Mouse (Mus musculus): Measurements from ENCODE around the gene Dhrs3.

The Dhrs3 gene

DNA sequence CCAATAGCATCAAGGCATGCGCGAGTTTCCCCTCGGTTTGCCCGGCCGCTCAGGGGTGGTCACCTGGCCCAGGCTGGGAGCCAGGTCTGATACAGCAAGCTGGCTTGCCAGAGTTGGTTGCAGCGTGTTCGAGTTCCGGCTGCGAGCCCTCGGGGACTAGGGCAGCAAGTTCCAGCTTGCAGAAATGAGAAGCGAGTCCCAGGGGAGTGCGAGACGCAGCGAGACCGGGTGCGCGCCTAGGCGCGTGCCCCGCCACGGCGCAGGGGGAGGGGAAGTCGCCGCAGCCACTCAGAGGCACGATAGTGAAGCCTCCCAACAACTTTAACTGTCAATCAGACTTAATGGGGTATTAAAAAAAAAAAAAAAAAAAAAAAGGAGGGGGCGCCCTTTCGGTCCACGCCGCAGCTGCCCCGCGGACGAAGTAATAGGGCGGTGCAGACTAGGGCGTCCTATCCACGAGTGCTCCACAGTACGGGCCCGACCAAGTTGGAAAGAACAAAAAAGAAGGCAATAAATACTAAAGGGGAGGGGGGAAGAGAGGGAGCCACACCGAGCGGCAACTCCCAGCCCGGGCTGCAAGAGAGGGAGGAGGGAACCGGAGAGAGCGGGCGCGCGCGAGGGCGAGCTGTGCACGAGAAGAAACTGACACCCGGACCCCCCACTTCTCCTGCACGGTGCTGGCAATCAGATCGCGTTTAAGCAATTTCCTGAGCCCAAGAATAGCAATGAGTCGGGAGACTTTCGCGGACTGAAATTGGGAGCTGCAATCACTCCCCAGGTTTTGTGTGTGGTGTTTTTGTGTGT, at the start of gene Dhrs3:
Gene Dhrs3 (plus strand): TSS at position 695 of the 804 bp plus-strand sequence.
- DNase-seq (ENCODE audit: extremely low spot score), result peak; percentile 86

DNA sequence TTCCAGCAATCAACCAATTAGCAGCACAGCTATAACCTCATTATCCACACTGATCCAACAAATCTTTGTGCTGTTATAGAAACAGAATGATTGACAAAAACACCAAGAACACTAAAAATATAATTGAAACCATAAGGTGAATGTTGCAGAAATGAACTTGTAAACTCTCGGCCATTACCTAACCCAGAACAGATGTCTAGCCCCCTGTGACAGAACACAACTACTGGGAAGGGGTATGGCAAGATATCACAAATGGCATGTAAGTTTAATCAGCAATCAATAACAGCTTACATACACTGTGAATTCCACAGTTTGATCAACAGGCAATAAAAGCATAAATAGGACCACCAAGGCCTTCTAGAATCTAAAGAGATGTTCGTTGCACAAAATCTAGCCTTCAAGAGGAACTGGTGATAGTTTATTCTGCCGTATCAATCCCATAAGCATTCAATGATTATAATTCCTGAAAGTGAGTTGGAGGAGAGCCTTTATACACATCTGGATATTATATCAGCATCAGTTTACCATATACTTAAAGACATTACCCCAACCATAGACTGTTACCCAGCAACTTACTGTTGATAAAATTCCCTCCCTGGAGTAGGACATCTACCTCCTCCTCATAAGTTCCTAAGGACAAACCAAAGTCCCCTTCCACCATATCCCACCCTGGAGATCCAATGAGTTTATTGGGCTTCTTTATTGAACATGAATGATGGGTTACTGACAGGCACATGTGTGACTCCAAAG, 30.7 kb upstream of the Dhrs3 start:
- no peak for DNase-seq (ENCODE audit: extremely low spot score)

DNA sequence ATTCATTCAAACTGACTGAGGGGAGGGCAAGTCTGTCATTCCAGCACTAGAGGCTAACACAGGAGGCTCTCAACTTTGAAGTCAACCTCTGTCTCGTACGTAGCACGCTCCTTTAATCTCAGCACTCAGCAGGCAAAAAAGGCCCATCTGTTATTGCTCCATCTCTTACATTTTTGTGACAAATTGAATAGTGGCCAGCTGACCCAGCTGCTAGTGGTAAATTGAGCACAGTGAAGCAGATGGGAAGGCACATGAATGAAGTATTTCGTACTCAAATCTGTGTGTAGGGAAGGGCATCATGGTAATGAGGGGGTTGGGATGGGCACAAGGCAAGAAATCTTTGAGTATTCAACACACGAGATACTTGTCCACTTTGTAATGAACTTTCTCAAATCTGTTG, 24.7 kb upstream of the Dhrs3 start:
- no peak for DNase-seq (ENCODE audit: extremely low spot score)

DNA sequence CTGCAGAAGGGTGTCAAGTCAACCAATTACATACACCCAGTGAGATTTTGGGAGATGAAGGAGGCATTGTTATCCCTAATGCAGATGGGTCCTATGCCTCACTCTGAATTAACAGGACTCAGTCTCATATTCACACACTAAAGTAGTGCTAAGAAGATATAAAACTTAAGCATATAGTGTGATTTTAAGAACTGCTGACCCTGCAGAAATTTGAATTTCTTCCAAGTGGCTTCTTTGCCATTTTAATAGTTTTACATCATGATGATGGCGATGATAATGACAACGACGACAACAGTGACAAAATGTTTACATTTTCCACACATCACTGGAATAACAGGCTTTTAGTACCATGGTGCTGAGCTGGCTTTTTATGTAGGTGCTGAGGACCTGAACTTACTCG, 24.0 kb upstream of the Dhrs3 start:
- no peak for DNase-seq (ENCODE audit: extremely low spot score)

DNA sequence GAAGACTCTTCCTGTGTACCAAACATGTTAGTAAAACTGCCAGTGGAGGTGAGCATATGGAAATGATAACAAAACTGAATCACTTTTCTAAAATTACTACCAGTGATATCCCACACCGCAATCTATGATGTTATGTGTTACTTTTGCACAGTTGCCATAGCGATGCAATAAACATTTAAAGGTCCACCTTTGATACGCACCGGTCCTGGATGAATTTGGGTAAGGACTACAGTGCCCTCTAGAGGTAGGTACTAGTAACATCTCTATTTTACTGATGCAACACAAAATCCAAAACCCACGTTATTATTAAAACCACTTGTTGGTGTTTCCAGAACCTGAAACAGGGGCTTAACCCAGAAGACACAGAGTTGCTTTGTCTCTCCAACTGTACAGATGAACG, 19.7 kb upstream of the Dhrs3 start:
- no peak for DNase-seq (ENCODE audit: extremely low spot score)

DNA sequence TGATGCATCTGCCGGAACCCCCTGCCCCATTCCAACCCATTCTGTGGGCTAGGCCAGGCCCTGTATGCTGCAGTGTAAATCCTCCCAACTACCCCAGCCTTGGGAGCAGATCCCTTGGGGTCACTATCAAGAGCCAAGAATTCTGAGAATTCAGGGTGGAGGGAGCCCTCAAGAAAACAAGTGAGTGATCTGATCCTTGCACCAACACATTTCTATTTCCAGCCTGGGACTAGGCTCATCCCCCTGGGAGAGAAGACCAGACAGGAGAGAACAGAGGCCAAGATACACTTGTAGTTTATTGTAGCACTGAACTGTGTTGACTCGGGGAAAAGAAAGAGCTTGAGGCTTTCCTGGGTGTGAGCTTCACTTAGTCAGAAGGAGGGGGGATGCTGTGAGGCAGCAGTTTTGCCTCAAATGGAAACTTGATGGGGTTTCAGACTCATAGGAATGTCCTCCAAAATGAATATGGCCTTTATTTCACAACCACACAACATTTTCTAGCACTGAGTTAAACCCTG, 17.0 kb upstream of the Dhrs3 start:
- no peak for DNase-seq (ENCODE audit: extremely low spot score)

DNA sequence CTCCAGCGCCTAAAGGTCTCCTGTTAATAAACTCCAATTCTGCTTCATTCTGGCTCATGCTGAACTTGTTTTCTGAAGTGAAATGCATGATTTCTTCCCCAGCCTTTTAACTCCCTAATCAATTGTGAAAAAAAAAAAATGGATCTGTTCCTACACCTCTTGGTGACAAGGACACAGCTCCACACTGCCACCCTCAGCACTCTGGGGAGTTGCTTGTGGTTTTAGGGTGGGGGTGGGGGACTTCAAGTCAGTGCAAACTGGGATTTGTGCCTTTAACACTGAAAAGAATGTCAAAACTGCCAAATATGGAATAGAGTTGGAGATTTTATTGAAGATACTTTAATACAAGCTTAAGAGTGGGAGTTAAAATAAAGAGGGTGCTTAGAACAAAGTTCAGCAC, 13.1 kb upstream of the Dhrs3 start:
- DNase-seq (ENCODE audit: extremely low spot score), result no peak

DNA sequence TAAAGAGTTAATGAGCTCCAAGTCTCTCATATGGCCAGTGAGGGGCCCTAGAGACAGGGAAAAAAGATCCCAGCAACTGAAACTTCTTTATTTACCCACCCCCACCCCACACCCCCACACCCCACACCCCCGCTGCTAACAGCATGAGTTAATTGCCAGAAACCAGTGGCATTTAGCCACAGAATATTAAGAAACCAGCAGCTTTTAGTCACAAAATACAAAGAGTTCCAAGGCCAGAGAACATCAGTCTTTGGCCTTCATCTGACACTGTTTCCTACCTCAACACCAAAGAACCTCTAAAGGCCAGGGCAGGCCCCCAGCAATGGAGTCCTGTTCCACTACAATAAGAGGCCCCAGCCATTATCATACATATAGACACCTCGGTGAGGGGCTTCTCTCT, 11.3 kb upstream of the Dhrs3 start:
- no peak for DNase-seq (ENCODE audit: extremely low spot score)

DNA sequence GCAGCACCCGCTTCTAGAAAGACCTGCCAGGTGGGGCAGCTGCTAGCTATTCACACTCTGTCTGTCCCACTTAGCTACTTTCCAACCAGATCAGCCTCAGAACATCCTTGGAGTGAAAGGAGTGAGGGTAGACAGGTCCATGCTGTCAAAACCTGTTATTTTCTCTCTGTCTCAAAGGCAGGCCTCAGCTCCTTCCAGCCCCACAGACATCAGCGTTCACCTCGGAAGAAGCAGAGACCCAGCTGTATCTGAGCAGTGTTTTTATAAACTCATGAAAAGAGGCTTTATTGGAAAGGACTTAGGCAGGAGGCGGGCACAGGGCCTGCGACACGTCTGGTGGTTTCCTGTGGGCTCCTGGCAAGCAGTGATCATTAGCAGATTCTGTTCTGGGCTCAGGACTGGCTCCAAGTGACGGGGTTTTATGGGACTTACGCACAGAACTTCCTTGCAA, 9.7 kb upstream of the Dhrs3 start:
- no peak for DNase-seq (ENCODE audit: extremely low spot score)

DNA sequence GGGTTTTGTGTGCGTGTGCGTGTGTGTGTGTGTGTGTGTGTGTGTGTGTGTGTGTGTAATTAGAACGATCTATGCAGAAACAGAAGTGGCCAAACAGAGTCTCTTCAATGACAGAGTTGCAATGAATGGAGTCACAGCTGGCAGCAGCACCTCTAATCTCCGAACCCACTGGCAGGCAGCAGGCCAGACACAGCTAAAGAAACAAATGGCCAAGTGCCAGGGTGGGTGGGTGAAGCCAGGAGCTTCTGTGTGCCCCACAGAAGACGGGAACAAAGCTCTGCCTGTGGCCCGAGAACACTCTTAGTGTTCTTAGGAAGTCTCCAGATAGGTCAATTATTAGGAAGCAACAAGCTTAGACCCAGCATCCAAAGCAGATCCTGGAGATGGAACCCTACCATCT, 6.2 kb upstream of the Dhrs3 start:
- no peak for DNase-seq (ENCODE audit: extremely low spot score)

DNA sequence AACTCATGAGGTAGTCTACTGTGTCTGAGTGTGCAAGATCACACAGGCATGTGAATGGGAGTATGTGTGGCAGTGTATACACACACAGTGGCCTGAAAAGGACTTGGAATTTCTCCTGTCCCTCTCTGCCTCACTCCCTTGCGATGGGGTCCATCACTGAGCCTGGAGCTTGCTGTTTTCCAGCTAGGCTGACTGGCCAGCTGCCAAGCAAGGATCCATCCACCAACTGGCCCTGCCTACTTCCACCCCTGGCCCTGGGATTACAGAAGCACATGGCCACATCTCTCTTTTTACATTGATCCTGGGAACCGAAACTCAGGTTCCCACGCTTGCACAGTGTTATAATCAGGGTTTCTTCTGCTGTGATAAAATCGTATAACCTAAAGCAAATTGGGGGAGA, 3.9 kb upstream of the Dhrs3 start:
- DNase-seq (ENCODE audit: extremely low spot score), result no peak

DNA sequence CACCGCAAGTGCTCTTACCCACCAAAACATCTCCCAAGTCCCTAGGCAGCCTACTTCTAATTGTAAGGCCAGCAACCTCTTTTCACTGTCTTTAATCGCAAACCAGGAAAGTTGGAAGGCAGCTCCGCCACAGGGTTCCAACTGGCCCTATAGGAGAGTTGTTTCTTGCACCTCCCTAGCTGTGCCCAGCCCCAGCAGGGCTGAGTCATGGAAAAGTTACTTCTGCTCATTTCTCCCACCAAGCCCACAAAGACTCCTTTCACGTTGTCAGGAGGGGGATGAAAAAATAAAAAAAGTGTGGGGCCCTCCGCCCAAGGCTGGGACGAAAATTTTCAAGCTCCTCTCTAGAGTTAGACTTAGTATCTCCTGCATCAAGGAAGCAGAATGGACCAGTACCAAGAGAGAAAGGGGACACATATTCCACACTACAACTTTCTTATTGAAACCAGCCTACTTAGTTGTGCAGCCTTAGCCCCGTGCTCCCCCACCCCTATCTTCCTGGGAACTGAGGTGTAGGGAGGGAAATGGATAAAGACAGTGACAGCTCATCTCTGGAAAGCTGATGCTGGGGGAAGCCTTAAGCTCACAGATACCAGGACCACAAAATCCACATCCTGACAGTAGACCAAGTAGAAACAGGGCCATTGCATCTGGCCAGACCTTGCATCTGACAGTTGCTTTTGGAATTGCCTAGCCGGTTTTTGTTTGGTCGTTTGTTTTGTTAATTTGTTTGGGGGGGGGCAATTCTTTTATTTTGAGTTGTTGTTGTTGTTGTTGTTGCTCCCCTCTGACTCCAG, 2.9 kb upstream of the Dhrs3 start:
- DNase-seq (ENCODE audit: extremely low spot score), result no peak

DNA sequence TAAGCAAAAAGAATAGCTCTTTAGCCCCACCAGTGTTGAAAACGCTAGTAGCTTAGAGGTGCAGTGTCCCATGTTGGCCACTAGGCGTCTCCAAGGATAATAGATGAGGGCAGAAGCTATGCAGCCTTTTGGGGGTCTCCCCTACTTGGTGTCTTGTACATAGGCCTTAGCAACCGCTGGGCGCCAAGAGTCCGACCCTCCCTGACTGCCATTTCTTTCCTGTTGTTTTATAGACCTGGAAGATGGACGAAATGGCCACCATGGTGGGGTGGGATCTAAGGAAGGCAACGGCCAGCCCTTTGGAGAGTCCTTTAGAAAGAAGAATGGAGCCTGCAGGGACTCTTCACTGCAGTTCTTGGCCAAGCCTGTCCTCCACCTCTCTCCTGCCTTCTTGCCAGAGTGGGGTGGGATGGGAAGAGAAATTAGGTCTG, 1.9 kb upstream of the Dhrs3 start:
- peak; percentile 80 for DNase-seq (ENCODE audit: extremely low spot score)

DNA sequence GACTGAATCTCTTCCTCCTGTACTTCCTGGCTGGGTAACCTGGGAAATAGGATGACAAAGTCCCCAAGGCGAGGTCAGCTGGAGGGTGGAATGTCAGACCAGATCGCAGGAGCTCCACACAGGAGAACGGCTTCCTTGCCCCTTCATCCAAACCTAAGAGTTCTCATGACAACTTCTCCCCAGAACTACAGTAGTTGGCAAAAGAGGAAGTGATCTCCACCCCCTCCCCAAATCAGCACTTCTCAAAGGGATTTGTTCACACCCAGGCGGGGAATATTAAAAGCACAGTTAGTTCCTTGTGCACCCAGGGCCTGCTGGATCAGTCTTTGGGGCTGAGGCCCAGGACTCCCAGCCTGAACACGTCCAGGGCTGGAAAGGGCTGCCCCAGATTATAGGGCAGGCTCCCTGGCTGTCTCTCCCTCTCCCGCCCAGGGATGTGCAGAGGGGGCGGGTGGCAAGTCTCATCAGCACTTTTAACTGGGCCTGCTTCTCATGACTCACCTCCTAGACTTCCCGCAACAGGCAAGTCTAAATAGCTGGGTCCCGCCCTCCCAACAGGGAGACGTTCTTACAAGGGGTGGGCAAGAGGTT, 1.4 kb upstream of the Dhrs3 start:
- DNase-seq (ENCODE audit: extremely low spot score), result peak; percentile 45

DNA sequence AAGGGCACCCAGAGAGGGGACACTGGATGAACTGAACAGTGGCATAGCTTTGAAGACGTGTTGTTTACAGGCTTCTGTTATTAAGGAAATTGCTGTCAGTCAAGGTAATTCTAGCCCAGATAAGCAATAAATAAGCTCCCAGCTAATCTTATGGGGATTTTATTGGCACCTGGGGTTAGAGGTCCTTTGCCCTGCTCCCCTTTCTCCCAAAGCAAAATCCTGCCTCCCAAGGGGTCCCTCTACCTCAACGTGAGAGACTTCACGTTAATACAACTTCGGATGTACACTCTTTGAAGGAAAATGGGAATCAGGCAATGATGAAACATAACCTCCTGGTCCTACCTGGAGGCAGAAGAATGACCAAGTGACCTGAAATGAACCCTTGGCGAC, 889 bp upstream of the Dhrs3 start:
- no peak for DNase-seq (ENCODE audit: extremely low spot score)

DNA sequence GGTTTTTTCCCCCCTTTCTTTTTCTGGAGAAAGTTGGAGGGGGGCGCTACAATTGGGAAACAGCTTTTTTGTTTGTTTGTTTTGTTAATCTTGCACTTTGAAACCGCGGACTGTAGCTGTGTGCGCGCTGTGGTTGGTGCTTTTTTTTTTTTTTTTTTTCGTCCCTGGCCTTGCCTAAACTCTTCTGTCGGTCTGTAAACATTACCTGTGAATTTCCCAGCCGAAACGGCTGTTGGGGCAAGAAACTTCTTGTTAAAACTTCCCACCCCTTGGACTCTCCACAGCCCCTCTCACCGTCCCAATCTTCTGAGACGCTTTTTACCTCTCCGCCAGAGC, 278 bp downstream of the Dhrs3 start:
- no peak for DNase-seq (ENCODE audit: extremely low spot score)

DNA sequence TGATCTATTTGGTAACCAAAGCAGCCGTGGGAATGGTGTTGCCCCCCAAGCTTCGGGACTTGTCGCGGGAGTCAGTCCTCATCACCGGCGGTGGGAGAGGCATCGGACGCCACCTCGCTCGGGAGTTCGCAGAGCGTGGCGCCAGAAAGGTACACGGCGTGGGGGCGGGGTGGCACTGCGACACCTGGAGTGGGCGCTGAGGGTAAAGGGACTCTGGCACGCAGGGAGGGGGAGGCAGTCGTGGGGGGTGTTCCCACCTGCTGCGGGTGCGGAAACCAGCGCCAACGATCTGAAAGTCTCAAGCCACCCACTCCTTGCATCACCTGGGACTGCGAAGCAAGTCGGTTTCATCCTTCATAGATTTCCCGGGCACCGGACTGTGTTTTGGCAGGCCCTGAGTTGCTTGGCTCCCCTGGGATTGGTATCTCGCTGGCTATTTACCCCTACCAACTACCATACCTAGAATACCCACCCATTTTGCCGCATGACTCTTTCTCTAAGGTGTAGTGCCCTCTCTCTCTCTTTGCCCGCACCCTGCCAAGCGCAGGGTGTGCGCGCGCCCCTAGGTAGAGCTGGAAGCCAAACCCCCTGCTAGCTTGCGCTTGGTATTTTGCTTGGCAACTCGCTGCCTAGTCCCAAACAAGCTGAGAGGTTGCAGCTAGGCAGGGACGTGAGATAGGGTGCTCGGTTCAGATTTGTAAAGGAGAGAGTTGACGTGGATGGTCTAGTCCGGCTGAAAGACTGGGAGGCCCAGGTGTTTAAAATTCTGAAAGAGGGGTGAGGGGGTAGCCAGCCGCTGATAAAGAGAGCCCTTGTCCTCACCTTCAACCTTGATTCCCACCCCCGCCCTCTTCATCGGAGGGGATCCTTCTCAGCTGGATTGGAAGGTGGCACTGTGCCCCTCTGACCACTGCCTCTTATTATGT, 1.2 kb downstream of the Dhrs3 start:
- peak; percentile 50 for DNase-seq (ENCODE audit: extremely low spot score)

DNA sequence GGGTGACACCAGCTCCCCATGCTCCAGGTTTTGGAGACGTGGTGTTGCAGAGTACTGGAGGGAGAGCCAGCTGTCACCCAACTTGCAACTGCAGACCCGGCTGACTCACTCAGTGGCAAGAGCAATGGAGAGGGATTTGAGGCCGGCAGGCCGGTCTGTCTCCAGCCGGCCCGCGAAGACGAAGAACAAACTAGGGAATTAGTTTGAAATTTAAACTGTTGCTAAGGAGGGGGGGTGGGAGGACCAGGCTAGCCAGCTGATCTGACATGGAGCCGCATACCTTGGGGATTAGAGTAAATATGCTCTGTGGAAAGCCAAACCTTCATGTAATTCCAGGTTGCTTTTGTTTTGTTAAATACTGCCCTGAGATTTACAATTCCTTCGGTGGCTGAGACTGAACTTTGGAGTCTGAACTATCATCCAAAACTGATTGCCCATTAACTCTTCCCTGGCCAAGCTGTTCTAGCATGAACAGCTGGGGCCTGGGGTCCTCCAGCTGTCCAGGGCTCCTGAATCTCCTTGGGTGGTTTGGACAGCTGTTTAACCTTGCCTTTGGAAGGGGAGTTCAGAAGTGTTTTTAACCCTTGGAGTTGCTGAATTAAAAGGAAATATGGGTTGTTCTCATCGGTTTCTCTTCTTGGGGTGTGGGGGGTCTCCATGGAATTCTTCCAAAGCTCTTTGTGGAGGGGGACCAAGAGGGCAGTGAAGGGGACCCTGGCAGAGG, 2.0 kb downstream of the Dhrs3 start:
- peak; percentile 45 for DNase-seq (ENCODE audit: extremely low spot score)

DNA sequence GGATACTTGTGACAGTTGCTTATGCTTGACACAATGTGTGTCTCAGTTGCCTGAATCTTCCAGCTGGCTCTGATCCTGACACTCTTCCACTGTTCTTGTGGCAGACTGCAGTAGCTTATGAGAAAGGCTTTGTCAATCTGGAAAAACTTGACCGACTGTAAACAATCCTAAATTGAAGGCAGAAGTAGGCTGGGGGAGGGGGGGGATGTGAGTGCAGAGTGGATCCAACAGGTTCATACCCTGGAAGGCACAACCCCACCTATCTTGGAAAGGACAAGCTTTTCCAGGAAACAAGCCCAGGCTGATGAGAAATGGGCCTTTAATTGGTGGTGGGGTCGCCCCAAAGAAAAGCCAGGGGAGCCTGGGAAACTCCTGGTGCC, 2.6 kb downstream of the Dhrs3 start:
- DNase-seq (ENCODE audit: extremely low spot score), result no peak

DNA sequence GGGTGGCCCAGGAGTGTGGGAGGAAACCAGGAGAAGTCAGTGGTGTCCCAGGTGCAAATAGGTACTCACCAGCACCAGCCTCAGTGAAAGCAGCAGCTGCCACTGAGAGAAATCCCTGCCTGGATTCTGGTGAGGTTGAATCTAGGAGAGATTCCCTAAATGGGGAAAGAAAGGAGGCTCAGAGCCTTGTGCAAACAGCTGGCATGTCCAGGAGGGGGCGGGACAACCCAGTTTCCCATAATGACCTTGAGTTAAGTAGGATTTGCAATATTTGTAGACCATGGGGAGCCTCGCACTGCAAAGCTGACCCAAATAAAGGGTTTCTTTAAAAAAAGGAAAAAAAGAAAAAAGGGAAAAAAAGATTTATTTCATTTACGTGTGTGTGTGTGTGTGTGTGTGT, 3.7 kb downstream of the Dhrs3 start:
- peak; percentile 21 for DNase-seq (ENCODE audit: extremely low spot score)

Measured in embryo, embryonic 9.5 days (tissue).